Mouse (Mus musculus): ENCODE results near the gene Khdc4.

- TF ChIP-seq CTCF (IDR thresholded peaks at IDR 0.05; ENCODE audit: low read depth) (no peak; the same call in 1 of the 2 replicates), EP300 (IDR thresholded peaks at IDR 0.05; ENCODE audit: low read depth) (peak; percentile 48; the same call in 1 of the 2 replicates)
Observed at GRCm38 (mm10) chr3:88684980-88685941, at the start of gene Khdc4.
